Mouse (Mus musculus) embryonic fibroblast, embryonic 13.5 days (primary cell): ENCODE measurements at regions not wholly inside any gene's neighbourhood (a gene's known extent, or its start where the extent isn't known, plus 50 kb on each side); places are given as distances from the start of the nearest gene placed in this dataset.

ENCODE experiments used
- CTCF ChIP-seq: IDR thresholded peaks from 2 replicates; pipeline ENCODE4 v1.5.1; 2011; ENCODE audit warnings: mild to moderate bottlenecking, control low read depth, low read length, moderate library complexity, borderline replicate concordance; ENCODE audit not compliant: insufficient read depth
- POLR2A ChIP-seq: IDR thresholded peaks from 2 replicates; pipeline ENCODE4 v1.6.1; 2011; ENCODE audit warnings: low read depth, mild to moderate bottlenecking, control low read depth, low read length, moderate library complexity

GRCm38 (mm10) chr1:185868721-185869120 is 248.4 kb downstream of the Lyplal1 start:
- no peak for TF ChIP-seq CTCF
- TF ChIP-seq POLR2A = no peak
